Mouse (Mus musculus) bone marrow, adult 2 months (tissue): ENCODE data around the gene Cbr2.

ENCODE experiments used
- CTCF ChIP-seq: fragments of 200-500 bp; IDR thresholded peaks from 2 replicates; pipeline ENCODE4 v1.5.1; 2011; ENCODE audit warnings: low read length, control low read depth; ENCODE audit not compliant: control insufficient read depth, insufficient read depth
- POLR2A ChIP-seq: fragments of 200-500 bp; IDR thresholded peaks from 2 replicates; pipeline ENCODE4 v1.6.1; 2011; ENCODE audit warnings: low read depth, mild to moderate bottlenecking, control low read depth, low read length, borderline replicate concordance; ENCODE audit not compliant: control insufficient read depth

DNA sequence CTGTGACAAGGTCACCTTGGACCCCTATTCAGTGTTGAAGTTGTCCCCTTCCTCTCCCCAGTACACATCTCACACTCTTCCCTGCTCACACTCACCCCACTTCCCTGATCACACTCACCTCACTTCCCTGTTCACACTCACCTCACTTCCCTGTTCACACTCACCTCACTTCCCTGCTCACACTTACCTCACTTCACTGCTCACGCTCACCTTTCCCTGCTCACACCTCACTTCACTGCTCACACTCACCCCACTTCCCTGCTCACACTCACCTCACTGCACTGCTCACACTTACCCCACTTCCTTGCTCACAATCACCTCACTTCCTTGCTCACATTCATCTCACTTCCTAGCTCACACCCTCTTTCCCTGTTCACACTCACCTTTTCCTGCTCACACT, 519 bp downstream of the Cbr2 start:
- no peak for TF ChIP-seq POLR2A
- TF ChIP-seq CTCF = no peak
